Mouse (Mus musculus) thymus, adult 2 months (tissue): ENCODE results near the gene Eftud2. TPM values are rescaled to one million over a fixed set of nuclear protein-coding genes. Genes with fewer than 3 reads are reported as not detected.

Source experiments
- DNase-seq: peaks from one replicate; pipeline ENCODE4 v3.0.0; 2021
- H3K27ac ChIP-seq: fragments of 200-500 bp; 2 replicates; pipeline ENCODE4 v1.5.1; 2012; ENCODE audit warnings: low read length, control low read depth; ENCODE audit not compliant: control insufficient read depth, insufficient read depth
- H3K27me3 ChIP-seq: fragments of 200-500 bp; 2 replicates; pipeline ENCODE4 v1.6.1; 2012; ENCODE audit warnings: mild to moderate bottlenecking, low read length, moderate library complexity, mixed read lengths; ENCODE audit not compliant: control insufficient read depth, insufficient read depth
- H3K36me3 ChIP-seq: fragments of 200-500 bp; 2 replicates; pipeline ENCODE4 v1.6.1; 2012; ENCODE audit warnings: mild to moderate bottlenecking, low read length, moderate library complexity; ENCODE audit not compliant: control insufficient read depth, insufficient read depth
- H3K4me1 ChIP-seq: fragments of 200-500 bp; replicated peaks from 2 replicates; pipeline ENCODE4 v1.6.1; 2012; ENCODE audit warnings: low read length; ENCODE audit not compliant: control insufficient read depth, insufficient read depth
- H3K4me3 ChIP-seq: fragments of 200-500 bp; 2 replicates; pipeline ENCODE4 v1.5.1; 2012; ENCODE audit warnings: mild to moderate bottlenecking, low read length, control low read depth, moderate library complexity; ENCODE audit not compliant: control insufficient read depth, insufficient read depth
- CTCF ChIP-seq: fragments of 200-500 bp; IDR thresholded peaks from 2 replicates; pipeline ENCODE4 v1.5.1; 2012; ENCODE audit warnings: mild to moderate bottlenecking, control low read depth, low read length, moderate library complexity, borderline replicate concordance; ENCODE audit not compliant: control insufficient read depth, poor library complexity, insufficient read depth; ENCODE audit errors: extremely low read depth
- POLR2A ChIP-seq: fragments of 200-500 bp; IDR thresholded peaks from 2 replicates; pipeline ENCODE4 v1.6.1; 2012; ENCODE audit warnings: mild to moderate bottlenecking, low read length, control low read depth, moderate library complexity; ENCODE audit not compliant: control insufficient read depth, poor library complexity, insufficient read depth; ENCODE audit errors: extremely low read depth
- WGBS: fragments of 180-500 bp; shearing (Covaris S2); methylation state at CpG from one replicate; pipeline ENCODE4 v1.1.7; 2018; 5-methylcytosine and 5-hydroxymethylcytosine counted together
- polyA plus RNA-seq: library from polyadenylated mRNA; depleted of rRNA; stranded (reverse); fragments of >200 nt; gene quantifications from 2 replicates; pipeline ENCODE4 v1.2.3, GENCODE M21; 2012

Eftud2 gene
- polyA plus RNA-seq, 1 experiment, result 215 TPM

DNA sequence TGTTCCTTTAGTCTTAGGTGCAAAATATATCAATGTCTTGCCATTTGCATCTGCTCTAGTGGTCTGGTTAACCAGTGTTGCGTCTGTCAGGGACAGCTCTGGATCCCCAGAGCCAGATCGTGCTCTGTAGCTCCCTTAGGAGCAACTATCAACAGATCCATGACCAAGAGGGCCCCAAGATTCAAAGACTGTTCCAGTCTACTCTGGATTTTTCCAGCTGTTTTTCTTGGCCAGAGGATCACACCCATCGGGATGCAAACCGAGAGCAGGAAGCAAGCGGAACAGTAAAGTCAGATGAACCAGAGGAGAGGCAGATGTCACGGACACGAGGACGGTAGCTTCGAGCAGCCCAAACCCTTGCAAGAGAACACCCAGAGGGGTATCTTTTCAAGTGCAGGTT lies 44.6 kb downstream of the Eftud2 start:
- no peak overlapping the region for H3K4me3 ChIP-seq
- no peaks in the 10 kb centered on the region for H3K27me3 ChIP-seq
- DNase-seq, result no peak
- H3K27ac ChIP-seq, result no peak overlapping the region
- H3K4me1 ChIP-seq, result no peaks in the 10 kb centered on the region
- 96% methylated on average over 9 of the region's 9 CpGs for WGBS
- H3K36me3 ChIP-seq, result peaks cover 20% of the 10 kb centered on the region
- TF ChIP-seq POLR2A, result no peak
- no peak for TF ChIP-seq CTCF

DNA sequence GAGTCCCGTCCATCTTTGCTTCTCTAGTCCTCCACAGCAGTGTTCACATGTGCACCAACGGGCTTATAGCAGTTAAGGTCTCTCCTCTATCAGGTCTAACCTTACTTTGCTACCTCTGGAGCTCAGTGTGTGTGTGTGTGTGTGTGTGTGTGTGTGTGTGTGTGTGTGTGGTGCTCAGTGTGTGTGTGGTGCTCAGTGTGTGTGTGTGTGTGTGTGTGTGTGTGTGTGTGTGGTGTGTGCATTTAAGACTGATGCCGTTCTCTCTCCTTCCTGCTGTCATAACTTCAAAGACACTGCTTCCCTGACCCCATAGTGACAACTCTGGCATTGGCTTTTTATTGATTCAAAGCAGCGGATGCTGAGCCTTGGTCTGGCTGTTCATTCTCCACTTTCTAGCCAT lies 45.2 kb downstream of the Eftud2 start, which contains the start of gene Higd1b:
TSS of gene Higd1b (plus strand) at position 301 of the 400 bp plus-strand sequence.
- no peak within 1 kb of the TSS for H3K4me3 ChIP-seq
- no peak within 1 kb of the TSS for H3K27ac ChIP-seq
- DNase-seq, result no peak
- H3K27me3 ChIP-seq, result no peaks in the 10 kb centered on the region
- WGBS, result 82% methylated on average over 4 of the region's 4 CpGs
- TF ChIP-seq POLR2A (no peak), CTCF (no peak)
- no peaks in the 10 kb centered on the region for H3K4me1 ChIP-seq
- H3K36me3 ChIP-seq, result peaks cover 16% of the 10 kb centered on the region

DNA sequence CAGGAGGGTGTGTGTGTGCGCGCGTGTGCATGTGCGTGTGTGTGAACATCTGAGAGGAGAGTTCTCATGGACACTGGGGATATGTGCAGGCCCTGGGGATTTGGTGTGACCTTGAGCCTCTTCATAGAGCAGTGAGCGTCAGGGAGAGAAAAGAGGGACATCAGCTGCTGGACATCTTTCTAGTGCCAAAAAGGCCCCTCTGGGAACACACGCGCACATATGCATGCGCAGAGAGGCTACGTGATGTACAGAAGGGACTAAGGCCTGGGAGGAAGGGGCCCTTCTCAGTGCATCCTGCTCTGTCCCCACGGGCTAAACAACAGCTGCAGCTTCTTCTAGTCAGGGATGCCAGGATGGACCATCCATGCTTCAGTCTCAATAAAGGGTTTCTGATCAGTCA lies 46.6 kb downstream of the Eftud2 start:
- H3K4me1 ChIP-seq, result no peaks in the 10 kb centered on the region
- DNase-seq, result no peak
- H3K36me3 ChIP-seq, result peaks cover 10% of the 10 kb centered on the region
- H3K4me3 ChIP-seq, result no peak overlapping the region
- H3K27me3 ChIP-seq, result no peaks in the 10 kb centered on the region
- TF ChIP-seq CTCF, result no peak
- no peak for TF ChIP-seq POLR2A
- H3K27ac ChIP-seq, result no peak overlapping the region
- WGBS, result 93% methylated on average over 10 of the region's 10 CpGs

DNA sequence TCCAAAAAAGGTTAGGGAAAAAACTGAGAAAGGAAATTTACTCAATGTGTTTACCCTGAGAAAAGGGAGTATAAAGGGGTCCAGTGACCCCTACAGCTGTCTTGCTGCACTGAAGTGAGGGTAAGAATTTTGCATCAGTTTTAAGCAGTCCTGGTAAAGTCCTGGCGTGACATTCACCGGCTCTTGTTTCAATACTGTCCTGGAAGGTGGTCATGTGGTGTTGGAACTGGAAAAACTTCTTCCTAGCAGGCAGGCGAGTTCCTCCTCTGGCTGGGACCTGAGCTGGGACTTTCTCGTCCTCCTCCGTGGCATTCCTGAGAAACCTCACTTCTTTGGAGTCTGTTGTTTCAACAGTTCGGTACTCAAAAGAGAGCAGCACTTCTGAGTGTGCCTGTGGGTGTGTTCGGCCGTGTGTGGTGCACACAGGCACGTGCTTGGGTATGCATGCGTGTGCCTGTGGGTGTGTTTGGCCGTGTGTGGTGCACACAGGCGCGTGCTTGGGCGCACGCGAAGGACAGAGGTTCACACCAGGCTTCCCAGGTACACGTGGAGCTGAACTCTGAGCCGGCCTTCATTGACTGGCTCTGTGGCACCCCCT lies 48.0 kb downstream of the Eftud2 start:
- H3K27ac ChIP-seq, result no peak overlapping the region
- H3K36me3 ChIP-seq, result no peaks in the 10 kb centered on the region; the same call in 1 of the 2 replicates
- no peak for DNase-seq
- no peak overlapping the region for H3K4me3 ChIP-seq
- no peaks in the 10 kb centered on the region for H3K4me1 ChIP-seq
- WGBS, result 79% methylated on average over 18 of the region's 18 CpGs
- TF ChIP-seq POLR2A (no peak), CTCF (no peak)
- H3K27me3 ChIP-seq, result no peaks in the 10 kb centered on the region

DNA sequence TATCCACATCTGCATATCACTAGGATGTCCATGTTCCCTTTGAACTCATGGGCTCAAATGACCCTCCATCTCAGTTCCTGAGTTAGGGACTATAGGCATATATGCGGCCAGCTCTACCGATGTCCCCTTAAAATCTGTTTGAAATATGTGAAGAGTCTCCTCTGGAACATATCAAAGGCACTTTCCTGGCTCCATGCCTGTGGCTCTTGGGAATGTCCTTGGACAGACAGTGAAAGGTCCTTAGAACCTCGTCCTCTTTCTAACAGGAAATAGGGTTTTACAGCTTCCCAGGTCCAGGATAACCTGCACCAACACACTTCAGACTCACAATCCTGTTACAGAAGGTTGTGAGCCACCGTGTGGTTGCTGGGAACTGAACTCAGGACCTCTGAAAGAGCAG lies 50.5 kb downstream of the Eftud2 start:
- Histone ChIP-seq H3K36me3 (no peaks in the 10 kb centered on the region), H3K4me3 (no peak overlapping the region), H3K27ac (no peak overlapping the region), H3K4me1 (no peaks in the 10 kb centered on the region), H3K27me3 (no peaks in the 10 kb centered on the region)
- 75% methylated on average over 4 of the region's 4 CpGs for WGBS
- no peak for TF ChIP-seq CTCF
- TF ChIP-seq POLR2A, result no peak
- no peak for DNase-seq

DNA sequence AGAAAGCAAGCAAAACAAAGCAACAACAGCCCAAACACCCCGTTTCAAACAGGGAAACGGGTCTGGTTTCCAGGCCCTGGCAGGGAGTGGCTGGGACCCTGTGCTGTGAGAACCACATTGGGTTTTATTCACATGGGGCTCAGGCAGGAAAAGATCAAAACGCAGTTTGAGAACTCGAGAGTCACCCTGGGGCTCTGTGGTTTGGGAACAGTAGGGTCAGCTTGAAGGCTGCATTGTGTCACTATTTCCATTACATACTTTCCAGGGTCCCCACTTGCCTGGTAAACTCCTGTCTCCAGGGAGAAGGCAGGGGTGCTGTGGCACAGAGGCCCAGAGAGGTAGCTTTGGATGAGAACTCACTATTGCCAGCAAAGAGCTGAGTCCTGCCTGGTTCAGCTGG lies 53.7 kb downstream of the Eftud2 start:
- Histone ChIP-seq H3K36me3 (no peaks in the 10 kb centered on the region), H3K27ac (no peak overlapping the region), H3K4me3 (no peak overlapping the region), H3K4me1 (no peaks in the 10 kb centered on the region), H3K27me3 (no peaks in the 10 kb centered on the region)
- WGBS, result 51% methylated on average over 4 of the region's 4 CpGs
- no peak for DNase-seq
- no peak for TF ChIP-seq CTCF
- TF ChIP-seq POLR2A, result no peak

DNA sequence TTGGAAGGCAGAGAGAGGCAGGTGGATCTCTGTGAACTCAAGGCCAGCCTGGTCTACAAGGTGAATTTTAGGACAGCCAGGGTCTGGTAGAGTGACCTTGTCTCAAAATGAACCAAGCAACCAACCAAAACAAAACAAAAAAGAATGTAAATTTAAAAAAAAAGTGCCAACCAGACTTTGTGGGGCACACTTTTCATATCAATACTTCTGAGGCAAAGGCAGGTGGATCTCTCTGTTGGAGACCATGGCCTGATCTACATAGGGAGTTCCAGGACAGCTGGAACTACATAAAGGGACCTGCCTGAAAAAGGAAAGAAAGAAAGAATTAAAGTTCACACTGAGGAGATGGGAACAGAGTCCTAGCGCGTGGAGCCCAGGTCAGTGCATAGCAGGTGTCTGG lies 54.3 kb downstream of the Eftud2 start:
- H3K4me3 ChIP-seq, result no peak overlapping the region
- no peaks in the 10 kb centered on the region for H3K36me3 ChIP-seq
- H3K4me1 ChIP-seq, result no peaks in the 10 kb centered on the region
- no peak for DNase-seq
- H3K27me3 ChIP-seq, result no peaks in the 10 kb centered on the region
- no peak for TF ChIP-seq CTCF
- no peak for TF ChIP-seq POLR2A
- WGBS, result 94% methylated on average over 2 of the region's 2 CpGs
- H3K27ac ChIP-seq, result no peak overlapping the region
